Mouse (Mus musculus) kidney, adult 2 months (tissue): ENCODE measurements around the gene Pfas. TPM values are rescaled to one million over a fixed set of nuclear protein-coding genes. Genes with fewer than 3 reads are reported as not detected.

ENCODE experiments used
- DNase-seq: peaks from one replicate; pipeline ENCODE4 v3.0.0; 2021
- H3K27ac ChIP-seq: fragments of 200-500 bp; 2 replicates; pipeline ENCODE4 v1.5.1; 2012; ENCODE audit warnings: low read depth, low read length, control low read depth, inconsistent platforms; ENCODE audit not compliant: insufficient read depth
- H3K27me3 ChIP-seq: fragments of 200-500 bp; replicated peaks from 2 replicates; pipeline ENCODE4 v1.6.1; 2012; ENCODE audit warnings: mild to moderate bottlenecking, moderate library complexity, low read length, inconsistent platforms; ENCODE audit not compliant: control insufficient read depth, insufficient read depth
- H3K36me3 ChIP-seq: fragments of 200-500 bp; 2 replicates; pipeline ENCODE4 v1.6.1; 2012; ENCODE audit warnings: mild to moderate bottlenecking, moderate library complexity, low read length, inconsistent platforms; ENCODE audit not compliant: control insufficient read depth, insufficient read depth
- H3K4me1 ChIP-seq: fragments of 200-500 bp; 2 replicates; pipeline ENCODE4 v1.6.1; 2011; ENCODE audit warnings: low read length; ENCODE audit not compliant: control insufficient read depth, insufficient read depth
- H3K4me3 ChIP-seq: fragments of 200-500 bp; 2 replicates; pipeline ENCODE4 v1.5.1; 2011; ENCODE audit warnings: mild to moderate bottlenecking, low read depth, low read length, control low read depth; ENCODE audit not compliant: insufficient read depth
- CTCF ChIP-seq: fragments of 200-500 bp; conservative IDR thresholded peaks from 2 replicates; pipeline ENCODE4 v1.5.1; 2011; ENCODE audit warnings: low read depth, mild to moderate bottlenecking, control low read depth, low read length, moderate library complexity, mixed read lengths; ENCODE audit not compliant: insufficient read depth, insufficient read length
- POLR2A ChIP-seq: fragments of 200-500 bp; IDR thresholded peaks from one replicate; pipeline ENCODE4 v1.6.1; 2011; ENCODE audit warnings: low read depth, low read length, control low read depth
- WGBS: fragments of 180-500 bp; shearing (Covaris S2); methylation state at CpG from one replicate; pipeline ENCODE4 v1.1.7; 2018; 5-methylcytosine and 5-hydroxymethylcytosine counted together
- polyA plus RNA-seq: library from polyadenylated mRNA; depleted of rRNA; stranded (reverse); fragments of >200 nt; gene quantifications from 2 replicates; pipeline ENCODE4 v1.2.3, GENCODE M21; 2012

Pfas gene
- polyA plus RNA-seq, 1 experiment = 17.2 TPM

- H3K27me3 ChIP-seq = no peaks in the 10 kb centered on the region
- H3K36me3 ChIP-seq = no peaks in the 10 kb centered on the region
- H3K4me3 ChIP-seq = no peak overlapping the region
- H3K27ac ChIP-seq = no peak overlapping the region
- DNase-seq = no peak
- H3K4me1 ChIP-seq = peaks cover 5% of the 10 kb centered on the region; the same call in 1 of the 2 replicates
- 88% methylated on average over 9 of the region's 9 CpGs for WGBS
- TF ChIP-seq POLR2A (no peak), CTCF (no peak)
Measured at GRCm38 (mm10) chr11:69035411-69035810, 27.2 kb upstream of the Pfas start.

DNA sequence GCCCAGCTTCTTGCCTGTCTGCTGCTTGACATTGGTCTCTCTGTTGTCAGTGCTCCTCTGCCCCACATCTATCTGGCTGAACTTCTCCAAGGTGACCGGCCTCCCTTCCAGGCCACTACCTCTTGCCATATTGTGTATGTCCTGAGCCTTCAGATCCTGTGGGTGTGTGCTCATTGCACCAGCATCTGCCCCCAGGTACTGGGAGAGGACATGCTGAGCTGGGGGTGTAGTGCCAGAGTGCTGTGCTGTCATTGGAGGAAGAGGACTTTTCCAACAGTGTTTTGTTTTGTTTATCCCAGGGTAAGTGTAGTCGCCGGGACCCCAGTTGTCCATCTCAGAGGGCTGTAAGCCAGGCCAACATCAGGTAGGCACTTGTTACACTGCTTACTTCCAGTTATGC, 26.3 kb upstream of the Pfas start:
- no peaks in the 10 kb centered on the region for H3K27me3 ChIP-seq
- no peak overlapping the region for H3K27ac ChIP-seq
- 95% methylated on average over 3 of the region's 3 CpGs for WGBS
- no peak for TF ChIP-seq POLR2A
- TF ChIP-seq CTCF = no peak
- no peak overlapping the region for H3K4me3 ChIP-seq
- H3K36me3 ChIP-seq = no peaks in the 10 kb centered on the region
- peaks cover 5% of the 10 kb centered on the region; the same call in 1 of the 2 replicates for H3K4me1 ChIP-seq
- no peak for DNase-seq

- Histone ChIP-seq H3K27me3 (no peaks in the 10 kb centered on the region), H3K4me3 (no peak overlapping the region), H3K27ac (no peak overlapping the region), H3K36me3 (no peaks in the 10 kb centered on the region), H3K4me1 (peaks cover 5% of the 10 kb centered on the region; the same call in 1 of the 2 replicates)
- DNase-seq = no peak
- 71% methylated on average over 9 of the region's 9 CpGs for WGBS
- TF ChIP-seq POLR2A (no peak), CTCF (no peak)
Measured at GRCm38 (mm10) chr11:69033552-69033951, 25.3 kb upstream of the Pfas start.

DNA sequence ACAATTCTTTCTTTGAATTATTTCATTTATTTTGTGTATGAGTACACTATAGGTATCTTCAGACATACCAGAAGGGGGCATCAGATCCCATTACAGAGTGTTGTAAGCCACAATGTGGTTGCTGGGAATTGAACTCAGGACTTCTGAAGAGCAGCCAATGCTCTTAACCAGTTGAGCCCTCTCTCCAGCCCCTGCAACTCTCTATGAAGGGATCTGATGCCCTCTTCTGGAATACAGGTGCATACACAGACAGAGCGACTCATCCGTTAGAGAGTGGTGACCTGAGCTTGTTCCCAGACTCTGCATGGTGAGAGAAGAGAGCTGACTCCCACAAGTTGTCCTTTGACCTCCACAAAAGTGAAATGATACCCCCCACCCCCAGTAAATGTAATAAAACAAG, 20.5 kb upstream of the Pfas start:
- H3K4me3 ChIP-seq = no peak overlapping the region
- 64% methylated on average over 2 of the region's 2 CpGs for WGBS
- H3K27me3 ChIP-seq = no peaks in the 10 kb centered on the region
- no peaks in the 10 kb centered on the region for H3K4me1 ChIP-seq
- peaks cover 5% of the 10 kb centered on the region for H3K36me3 ChIP-seq
- no peak overlapping the region for H3K27ac ChIP-seq
- peak; percentile 35; the same call in 1 of the 2 replicates for TF ChIP-seq CTCF
- TF ChIP-seq POLR2A = no peak
- DNase-seq = no peak

GRCm38 (mm10) chr11:69026562-69026961, 18.3 kb upstream of the Pfas start:
- Histone ChIP-seq H3K36me3 (peaks cover 5% of the 10 kb centered on the region), H3K4me3 (no peak overlapping the region)
- WGBS = 92% methylated on average over 3 of the region's 3 CpGs

DNA sequence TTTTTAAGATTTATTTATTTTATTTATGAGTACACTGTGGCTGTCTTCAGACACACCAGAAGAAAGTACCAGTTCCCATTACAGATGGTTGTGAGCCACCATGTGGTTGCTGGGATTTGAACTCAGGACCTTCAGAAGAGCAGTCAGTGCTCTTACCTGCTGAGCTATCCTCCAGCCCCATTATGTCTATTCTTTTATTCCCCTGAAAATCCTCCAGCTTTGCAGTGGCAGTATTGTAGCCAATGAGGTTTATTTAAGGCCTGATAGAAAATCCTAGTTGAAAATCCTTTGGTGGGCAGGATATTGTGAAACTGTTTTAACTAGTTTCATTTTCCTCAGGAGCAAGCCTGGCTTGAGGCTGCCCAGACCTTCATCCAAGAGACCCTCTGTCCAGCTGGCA, 12.4 kb upstream of the Pfas start:
- no peak overlapping the region for H3K27ac ChIP-seq
- no peak for DNase-seq
- no peak for TF ChIP-seq POLR2A
- no peak for TF ChIP-seq CTCF

More at GRCm38 (mm10) chr11:69026562-69026961, 18.3 kb upstream of the Pfas start:
- Histone ChIP-seq H3K27ac (no peak overlapping the region), H3K4me1 (no peaks in the 10 kb centered on the region), H3K27me3 (no peaks in the 10 kb centered on the region)
- TF ChIP-seq CTCF (no peak), POLR2A (no peak)
- no peak for DNase-seq

DNA sequence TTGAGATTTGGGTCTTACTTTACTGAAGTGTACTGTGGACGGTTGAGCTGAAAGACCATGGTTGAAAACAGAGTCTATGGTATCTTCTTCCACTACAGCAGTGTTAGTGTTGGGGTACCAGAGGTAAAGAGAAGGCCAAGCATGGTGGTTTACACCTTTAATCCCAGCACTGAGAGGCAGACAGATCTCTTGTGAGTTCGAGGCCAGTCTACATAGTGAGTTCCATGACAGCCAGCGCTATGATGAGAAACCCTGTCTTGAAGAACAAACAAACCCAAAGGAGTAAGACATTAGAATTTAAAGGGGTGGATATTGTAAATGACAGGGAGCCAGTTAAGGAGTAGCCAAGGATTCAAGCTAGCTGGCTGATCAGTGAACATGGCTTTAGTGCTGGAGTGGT, 8.5 kb upstream of the Pfas start:
- 55% methylated on average over 3 of the region's 3 CpGs for WGBS
- TF ChIP-seq POLR2A (no peak), CTCF (no peak)
- H3K27me3 ChIP-seq = no peaks in the 10 kb centered on the region
- no peak for DNase-seq
- H3K27ac ChIP-seq = no peak overlapping the region
- H3K4me3 ChIP-seq = peak overlapping the region; percentile 62
- peaks cover 8% of the 10 kb centered on the region; the same call in 1 of the 2 replicates for H3K4me1 ChIP-seq
- no peaks in the 10 kb centered on the region for H3K36me3 ChIP-seq

More for the DNA sequence above, 12.4 kb upstream of the Pfas start:
- H3K4me1 ChIP-seq = peaks cover 5% of the 10 kb centered on the region; the same call in 1 of the 2 replicates
- peaks cover 1% of the 10 kb centered on the region for H3K36me3 ChIP-seq
- no peaks in the 10 kb centered on the region for H3K27me3 ChIP-seq
- no peak overlapping the region for H3K4me3 ChIP-seq
